Mouse (Mus musculus): ENCODE measurements around the gene Ccdc187.
A peak's percentile ranks its signal among the peaks of the same experiment; 100 is the strongest.

Gene Ccdc187

DNA sequence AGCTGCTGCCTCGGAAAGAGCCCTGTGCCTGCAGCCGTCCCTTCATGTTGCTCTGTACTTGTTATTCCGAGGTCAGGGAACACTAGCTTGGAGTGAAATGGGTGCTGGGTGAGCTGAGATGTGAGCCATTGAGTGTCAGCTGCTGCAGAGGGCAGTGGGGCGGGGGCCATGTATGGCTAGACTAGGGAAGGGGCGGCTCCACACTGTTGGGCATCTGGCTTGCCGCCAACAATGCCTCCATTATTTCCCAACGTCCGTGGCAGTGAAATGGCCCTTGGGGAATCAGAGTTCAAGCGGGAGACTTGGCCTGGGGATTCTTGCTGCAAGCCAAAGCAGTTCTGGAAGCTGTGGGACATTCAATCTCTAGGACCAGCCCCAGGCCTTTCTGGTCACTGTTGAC is 86.8 kb downstream of the Ccdc187 start:
- no peak for DNase-seq

DNA sequence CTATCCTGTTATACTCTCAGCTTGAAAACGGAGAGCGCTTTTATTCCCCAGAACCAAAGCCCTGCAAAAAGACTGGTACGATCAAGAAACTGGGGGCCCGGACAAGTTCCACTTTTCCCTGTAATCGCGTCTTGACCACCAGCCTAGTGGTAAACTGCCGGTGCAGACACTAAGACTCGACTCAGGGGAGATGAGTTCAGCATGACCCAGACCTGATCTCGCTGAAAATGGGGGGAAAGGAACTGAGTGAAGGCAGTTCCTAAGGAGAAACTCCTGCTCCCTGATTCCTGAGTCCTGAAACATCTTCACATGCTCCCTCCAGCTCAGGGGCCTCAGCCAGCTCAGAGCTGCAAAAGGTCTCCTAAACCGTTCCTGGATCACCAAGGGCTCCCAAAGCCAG is 88.6 kb downstream of the Ccdc187 start:
- DNase-seq: no peak

DNA sequence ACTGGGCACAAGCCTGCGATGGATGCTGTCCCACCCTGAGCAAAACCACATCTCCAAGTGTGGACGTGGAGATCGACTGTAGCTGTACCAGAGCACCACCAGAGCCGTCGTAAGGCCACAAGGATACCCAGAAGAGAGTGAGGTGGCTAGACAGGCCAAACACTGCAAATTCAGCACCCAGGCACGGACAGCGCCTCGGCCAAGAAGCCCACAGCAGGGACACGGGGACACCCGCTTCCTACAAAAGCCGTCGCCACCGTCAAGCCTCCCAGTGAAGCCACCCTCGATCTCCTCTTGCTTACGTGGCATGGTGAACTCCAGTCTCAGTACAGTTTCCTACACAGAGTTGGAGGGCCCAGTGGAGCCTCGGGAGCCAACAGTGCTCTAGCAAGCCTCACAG is 89.2 kb downstream of the Ccdc187 start:
- DNase-seq: peak in 1 of 2 experiments; percentile 13

DNA sequence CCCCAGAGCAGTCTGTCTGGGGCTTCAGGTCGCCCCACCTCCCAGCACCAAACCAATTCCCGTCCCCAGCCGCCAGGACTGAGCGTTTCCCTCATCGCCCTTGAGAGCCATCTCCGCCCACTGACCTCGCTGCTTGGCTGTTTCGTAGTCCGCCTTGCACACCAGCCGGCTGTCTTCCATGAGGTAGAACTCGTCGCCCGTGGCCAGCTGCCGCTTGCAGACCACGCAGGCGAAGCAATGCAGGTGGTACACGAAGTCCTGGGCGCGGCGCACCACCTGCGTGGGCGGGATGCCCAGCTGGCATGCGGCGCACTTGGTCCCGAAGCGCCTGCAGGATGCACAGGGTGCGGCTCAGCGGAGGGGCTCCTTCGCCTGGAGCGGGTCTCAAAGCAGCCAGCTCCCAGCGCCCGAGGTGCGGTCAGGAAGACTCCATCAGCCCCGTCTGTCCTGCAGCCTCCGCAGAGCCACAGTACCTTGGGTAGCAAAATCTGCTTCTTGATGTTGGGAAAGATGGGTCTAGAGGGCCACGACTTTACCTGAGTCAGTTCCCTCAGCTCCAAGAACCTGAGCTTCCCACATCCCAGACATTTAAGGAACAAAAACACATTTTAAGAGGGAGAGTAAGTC is 91.4 kb downstream of the Ccdc187 start:
- DNase-seq: no peak

DNA sequence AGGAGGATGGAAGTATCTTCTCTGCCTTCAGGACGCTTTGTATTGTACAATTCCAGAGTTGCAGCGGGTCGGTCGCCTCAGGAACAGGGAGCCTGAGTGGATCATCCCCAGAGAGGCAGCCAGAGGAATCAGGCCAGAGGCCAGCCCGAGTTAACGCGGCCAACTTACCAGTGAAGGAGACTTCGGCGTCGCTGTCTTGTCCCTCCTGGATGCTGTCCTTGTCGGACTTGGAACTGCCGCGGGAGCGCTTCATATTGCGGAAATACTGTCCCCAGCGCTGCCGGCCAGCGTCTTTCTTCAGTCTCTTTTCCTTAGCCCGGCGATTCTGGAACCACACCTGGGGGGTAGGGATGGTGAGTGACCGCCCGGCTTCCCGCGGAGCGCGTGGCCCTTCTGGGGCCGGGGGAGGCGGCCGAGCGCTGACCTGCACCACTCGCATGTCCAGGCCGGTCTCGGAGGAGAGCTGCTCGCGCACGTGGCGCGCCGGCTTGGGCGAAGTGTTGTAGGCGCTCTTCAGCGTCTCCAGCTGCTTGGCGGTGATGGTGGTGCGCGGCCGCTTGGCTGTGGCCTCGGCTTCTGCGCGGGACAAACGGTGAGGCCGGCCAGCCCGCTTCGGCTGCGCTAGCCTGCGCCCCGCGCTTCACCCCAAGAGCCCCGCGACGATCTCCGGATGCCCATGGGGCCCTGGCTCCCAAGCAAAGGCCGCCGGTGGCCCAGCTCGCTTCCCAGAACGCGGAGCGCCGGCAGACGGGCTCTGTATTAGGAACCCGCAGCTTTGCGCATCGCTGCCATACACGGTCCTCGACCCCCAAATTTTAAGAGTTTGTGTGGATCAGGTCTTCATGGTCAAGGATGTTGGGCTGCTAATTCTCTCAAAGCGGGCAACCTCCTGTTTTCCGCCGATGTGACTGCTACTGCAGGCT is 92.2 kb downstream of the Ccdc187 start:
- no peak for DNase-seq

DNA sequence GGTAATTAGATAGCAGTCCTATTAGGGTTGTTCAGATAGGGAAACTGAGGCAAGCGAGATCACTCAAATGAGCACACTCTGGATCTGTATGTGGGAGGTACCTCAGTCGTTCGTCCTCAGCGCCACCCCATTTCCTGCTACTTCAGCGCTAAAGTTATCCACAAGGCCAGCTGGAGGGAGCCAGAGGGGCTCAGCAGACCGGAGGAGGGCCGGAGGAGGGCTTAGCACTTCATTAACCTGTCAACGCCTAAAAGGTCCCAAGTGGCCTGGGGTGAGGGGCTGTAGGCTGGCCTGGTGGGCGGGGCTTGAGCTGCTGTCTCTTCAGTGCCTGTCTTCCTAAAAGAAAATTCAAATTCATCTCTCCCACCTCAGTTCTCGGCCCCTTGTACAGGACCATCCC is 95.9 kb downstream of the Ccdc187 start:
- no peak for DNase-seq

DNA sequence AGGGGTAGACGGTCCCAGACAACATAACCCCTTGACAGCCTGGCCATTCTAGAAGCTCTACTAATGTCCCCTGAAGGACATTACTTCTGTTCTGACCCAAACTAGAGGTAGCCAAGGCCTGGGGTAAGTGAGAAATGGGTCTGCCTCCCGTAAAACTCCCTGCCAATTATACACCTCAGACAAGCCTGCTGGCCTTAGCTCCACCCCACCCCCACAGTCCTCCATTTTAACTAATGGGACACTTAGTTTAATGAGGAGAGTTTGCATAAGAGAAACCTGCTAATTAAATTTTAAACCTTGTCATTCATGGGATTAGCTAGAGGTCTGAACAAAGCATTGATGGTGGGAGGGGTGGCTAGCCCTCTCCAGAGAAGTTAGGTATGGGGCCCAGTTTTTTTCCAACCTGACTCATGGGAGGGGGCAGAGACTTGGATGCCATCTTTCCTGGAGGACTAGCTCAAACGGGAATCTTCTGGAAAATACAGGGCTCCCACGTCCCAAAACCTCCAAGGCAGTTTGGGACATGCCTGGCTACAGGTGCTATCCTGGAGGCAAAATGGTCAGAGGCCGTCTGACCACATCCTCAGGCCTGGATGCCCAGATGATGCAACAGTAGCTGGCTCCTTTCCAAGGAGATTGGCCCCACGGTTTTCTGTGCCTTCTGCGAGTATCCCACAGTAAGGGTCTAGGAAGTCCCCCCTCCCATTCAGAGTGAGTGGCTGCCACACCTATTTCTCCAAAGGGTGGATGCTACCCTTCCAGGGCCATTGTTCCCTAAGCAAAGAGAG is 99.6 kb downstream of the Ccdc187 start:
- DNase-seq: no peak

All from kidney, postnatal 25 days (tissue).